Mouse (Mus musculus) monocyte, adult 2 months (primary cell): ENCODE measurements around the gene Hist2h2aa2.
A peak's percentile ranks its signal among the peaks of the same experiment; 100 is the strongest.
"Not testable (repeated sequence)": the region's sequence is repeated elsewhere in the genome, so short reads cannot be mapped to it uniquely, and the experiment has no call there.

Experiments
- DNase-seq, 2 experiments: peaks; one replicate each; pipeline ENCODE4 v3.0.0; 2022; ENCODE audit warnings: low spot score in 2 of 2, low read depth in 1 of 2

Gene Hist2h2aa2

GRCm38 (mm10) chr3:96237335-96237903 is 2.7 kb downstream of the Hist2h2aa2 start:
- no peak for DNase-seq

- DNase-seq = no peak
Measured at GRCm38 (mm10) chr3:96236834-96237334, 3.2 kb downstream of the Hist2h2aa2 start.

GRCm38 (mm10) chr3:96235836-96236235 is 4.2 kb downstream of the Hist2h2aa2 start:
- no peak for DNase-seq

GRCm38 (mm10) chr3:96234914-96235313 is 5.2 kb downstream of the Hist2h2aa2 start:
- DNase-seq = no peak

GRCm38 (mm10) chr3:96231758-96232120 is 8.3 kb downstream of the Hist2h2aa2 start:
- DNase-seq = no peak

- DNase-seq = no peak
Measured at GRCm38 (mm10) chr3:96230910-96231757, 8.9 kb downstream of the Hist2h2aa2 start.

GRCm38 (mm10) chr3:96230404-96230803 is 9.7 kb downstream of the Hist2h2aa2 start:
- no peak for DNase-seq

GRCm38 (mm10) chr3:96228828-96229227 is 11.2 kb downstream of the Hist2h2aa2 start:
- no peak for DNase-seq

GRCm38 (mm10) chr3:96226695-96227648 is 13.1 kb downstream of the Hist2h2aa2 start:
- no peak for DNase-seq

- DNase-seq = no peak
Measured at GRCm38 (mm10) chr3:96225421-96225820, 14.7 kb downstream of the Hist2h2aa2 start.

- no peak for DNase-seq
Measured at GRCm38 (mm10) chr3:96222774-96223173, 17.3 kb downstream of the Hist2h2aa2 start.

GRCm38 (mm10) chr3:96221640-96222038 is 18.4 kb downstream of the Hist2h2aa2 start:
- no peak for DNase-seq

GRCm38 (mm10) chr3:96220765-96221639 is 19.1 kb downstream of the Hist2h2aa2 start, which contains the start of the genes Hist2h2ac and Hist2h2be:
Hist2h2ac (minus strand) TSS chr3:96220880.
Hist2h2be (plus strand) TSS chr3:96221119.
- DNase-seq = peak; percentile 75 to 78

- DNase-seq = not testable (repeated sequence)
Measured at GRCm38 (mm10) chr3:96220131-96220764, 19.8 kb downstream of the Hist2h2aa2 start.

- peak in 1 of 2 experiments; percentile 68 for DNase-seq
Measured at GRCm38 (mm10) chr3:96219661-96220130, 20.4 kb downstream of the Hist2h2aa2 start, which contains the start of the genes Bola1 and Hist2h2ab. Bola1 (minus strand) TSS chr3:96219709. Hist2h2ab (plus strand) TSS chr3:96219865.

GRCm38 (mm10) chr3:96219191-96219641 is 20.9 kb downstream of the Hist2h2aa2 start:
- DNase-seq = no peak

- no peak for DNase-seq
Measured at GRCm38 (mm10) chr3:96209242-96209641, 30.8 kb downstream of the Hist2h2aa2 start.

GRCm38 (mm10) chr3:96207819-96208218 is 32.3 kb downstream of the Hist2h2aa2 start:
- DNase-seq = no peak

GRCm38 (mm10) chr3:96199731-96200130 is 40.3 kb downstream of the Hist2h2aa2 start:
- DNase-seq = no peak
